Mouse (Mus musculus) Patski (cell line): ENCODE measurements at regions not wholly inside any gene's neighbourhood (a gene's known extent, or its start where the extent isn't known, plus 50 kb on each side); places are given as distances from the start of the nearest gene placed in this dataset.

Experiments used
- ATAC-seq: fragments of 100-300 bp; one replicate; pipeline ENCODE4 v1.8.0; 2021
- CTCF ChIA-PET: fragments of 350-600 bp; sonication (Branson Sonifier 250); formaldehyde crosslinking; loops from one replicate; lab custom pipeline; 2022; ENCODE audit warnings: inconsistent platforms; lab: Charles Lee
- POLR2A ChIA-PET: fragments of 350-600 bp; sonication (Branson Sonifier 250); formaldehyde crosslinking; loops from one replicate; lab custom pipeline; 2022; ENCODE audit warnings: antibody characterized with exemption, inconsistent platforms; lab: Charles Lee
- DNase-seq: peaks from one replicate; pipeline ENCODE4 v3.0.0-alpha.2; 2011; ENCODE audit warnings: low read depth, low spot score
- H3K27me3 ChIP-seq: fragments of 371-371 bp; one replicate; pipeline ENCODE4 v1.5.1; 2021
- CTCF ChIP-seq: fragments of 100-300 bp; IDR thresholded peaks from one replicate; pipeline ENCODE4 v1.5.1; 2021
- in situ Hi-C: fragments of 300-500 bp; cut with MboI; formaldehyde crosslinking; loops from 3 replicates; pipeline ENCODE4 v1.11.1; 2018; ENCODE audit warnings: low pct_unique_long_range_greater_than_20kb, mixed read lengths

GRCm38 (mm10) chr16:30827901-30828608, 228.5 kb downstream of the Fam43a start:
- TF ChIP-seq CTCF = no peak
- DNase-seq (peak; percentile 49), ATAC-seq (no peak)
- H3K27me3 ChIP-seq = no peaks in the 10 kb centered on the region
- in situ Hi-C loops = no loop called here
- POLR2A ChIA-PET = no interaction called here
- CTCF ChIA-PET = no interaction called here

- H3K27me3 ChIP-seq = no peaks in the 10 kb centered on the region
- ATAC-seq (no peak), DNase-seq (no peak)
- ChIA-PET POLR2A (interaction anchor here (0.9 kb wide), 1 partner anchor 235 kb away, joined by 3 read pairs; the partner anchor contains the start of gene Fam43a), CTCF (no interaction called here)
- in situ Hi-C loops = no loop called here
- TF ChIP-seq CTCF = no peak
These were observed 235.0 kb downstream of the Fam43a start for GRCm38 (mm10) chr16:30834561-30834960.

- H3K27me3 ChIP-seq = no peaks in the 10 kb centered on the region
- in situ Hi-C loops = no loop called here
- ChIA-PET POLR2A (interaction anchor here (0.8 to 1.2 kb wide), 4 partner anchors 9 to 236 kb away, joined by 3 read pairs; partner anchors contain the start of gene Fam43a), CTCF (no interaction called here)
- DNase-seq = no peak
- no peak for TF ChIP-seq CTCF
- no peak for ATAC-seq
These were observed 236.2 kb downstream of the Fam43a start for GRCm38 (mm10) chr16:30835678-30836077.

- no peak for DNase-seq
- ChIA-PET CTCF (no interaction called here), POLR2A (no interaction called here)
- no peaks in the 10 kb centered on the region for H3K27me3 ChIP-seq
- in situ Hi-C loops = no loop called here
- no peak for TF ChIP-seq CTCF
- no peak for ATAC-seq
These were observed 238.4 kb downstream of the Xxylt1 start for GRCm38 (mm10) chr16:30842831-30843230.

GRCm38 (mm10) chr16:30852595-30852994, 228.6 kb downstream of the Xxylt1 start:
- CTCF ChIA-PET = no interaction called here
- in situ Hi-C loops = no loop called here
- ATAC-seq (no peak), DNase-seq (no peak)
- POLR2A ChIA-PET = no interaction called here
- no peaks in the 10 kb centered on the region for H3K27me3 ChIP-seq
- TF ChIP-seq CTCF = no peak

DNA sequence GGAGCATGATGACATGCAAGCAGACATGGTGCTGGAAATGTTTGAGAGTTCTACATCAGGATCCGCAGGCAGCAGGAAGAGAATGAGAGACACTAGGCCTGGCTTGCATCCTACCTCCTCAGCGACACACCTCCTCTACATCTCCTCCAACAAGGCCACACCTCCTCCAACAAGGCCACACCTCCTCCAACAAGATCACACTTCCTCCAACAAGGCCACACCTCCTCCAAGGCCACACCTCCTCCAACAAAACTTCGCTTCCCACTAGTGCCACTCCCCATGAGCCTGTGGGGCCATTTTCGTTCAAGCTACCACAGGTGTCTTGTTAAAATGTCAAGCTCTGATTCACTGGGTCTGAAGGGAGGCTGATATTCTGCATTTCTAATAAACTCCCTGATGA, 226.5 kb downstream of the Xxylt1 start:
- DNase-seq = no peak
- POLR2A ChIA-PET = interaction anchor here (0.7 kb wide), 1 partner anchor 25 kb away, joined by 3 read pairs; no protein-coding TSS in a partner anchor
- in situ Hi-C loops = no loop called here
- H3K27me3 ChIP-seq = no peaks in the 10 kb centered on the region
- no peak for TF ChIP-seq CTCF
- no peak for ATAC-seq
- CTCF ChIA-PET = no interaction called here

- ATAC-seq (no peak), DNase-seq (no peak)
- no peaks in the 10 kb centered on the region for H3K27me3 ChIP-seq
- no peak for TF ChIP-seq CTCF
- POLR2A ChIA-PET = no interaction called here
- in situ Hi-C loops = no loop called here
- CTCF ChIA-PET = no interaction called here
These were observed 223.6 kb downstream of the Xxylt1 start for GRCm38 (mm10) chr16:30857656-30858055.

DNA sequence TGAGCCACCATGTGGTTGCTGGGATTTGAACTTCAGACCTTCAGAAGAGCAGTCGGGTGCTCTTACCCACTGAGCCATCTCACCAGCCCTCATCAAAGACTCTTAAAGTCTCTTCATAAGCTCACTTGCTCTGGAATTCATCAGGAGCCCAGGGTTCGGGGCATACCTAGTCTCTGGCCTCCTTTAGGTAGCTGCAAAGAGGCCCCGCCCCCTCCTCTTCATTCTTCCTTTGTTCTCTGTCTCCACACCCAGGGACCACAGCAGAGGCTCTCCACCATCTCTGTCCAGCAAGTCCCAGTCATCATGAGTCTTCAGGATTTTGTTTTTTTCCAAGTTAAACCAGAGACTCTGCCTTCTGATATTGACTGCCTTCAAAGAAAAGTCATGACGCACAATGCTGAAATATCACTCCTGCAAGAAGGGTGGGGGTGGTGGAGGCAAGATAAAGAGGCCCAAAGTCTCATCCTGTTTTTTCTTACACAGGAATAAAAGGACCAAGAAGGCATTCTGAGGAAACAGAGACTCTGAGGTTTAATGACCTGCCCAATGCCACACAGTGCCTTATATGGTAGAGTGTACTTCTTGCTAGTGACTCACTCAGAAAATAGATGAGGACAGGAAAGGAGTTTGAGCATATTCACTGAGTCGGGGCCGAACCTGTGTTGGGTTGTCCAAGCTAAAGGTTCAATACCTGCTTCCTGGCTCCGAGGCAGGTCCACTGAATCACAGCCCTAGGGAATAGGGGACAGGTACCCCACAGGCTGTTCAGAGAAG, 211.9 kb downstream of the Xxylt1 start:
- POLR2A ChIA-PET = no interaction called here

GRCm38 (mm10) chr16:30870110-30870509, 211.1 kb downstream of the Xxylt1 start:
- in situ Hi-C loops = no loop called here
- no peak for DNase-seq
- ChIA-PET CTCF (interaction anchor here (1.2 kb wide), 2 partner anchors 80 to 268 kb away, joined by 3 read pairs; no protein-coding TSS in a partner anchor), POLR2A (no interaction called here)
- no peak for TF ChIP-seq CTCF
- H3K27me3 ChIP-seq = no peaks in the 10 kb centered on the region
- no peak for ATAC-seq

More for the DNA sequence above, 211.9 kb downstream of the Xxylt1 start:
- in situ Hi-C loops = no loop called here
- CTCF ChIA-PET = no interaction called here
- no peaks in the 10 kb centered on the region for H3K27me3 ChIP-seq
- no peak for TF ChIP-seq CTCF
- ATAC-seq (no peak), DNase-seq (no peak)

DNA sequence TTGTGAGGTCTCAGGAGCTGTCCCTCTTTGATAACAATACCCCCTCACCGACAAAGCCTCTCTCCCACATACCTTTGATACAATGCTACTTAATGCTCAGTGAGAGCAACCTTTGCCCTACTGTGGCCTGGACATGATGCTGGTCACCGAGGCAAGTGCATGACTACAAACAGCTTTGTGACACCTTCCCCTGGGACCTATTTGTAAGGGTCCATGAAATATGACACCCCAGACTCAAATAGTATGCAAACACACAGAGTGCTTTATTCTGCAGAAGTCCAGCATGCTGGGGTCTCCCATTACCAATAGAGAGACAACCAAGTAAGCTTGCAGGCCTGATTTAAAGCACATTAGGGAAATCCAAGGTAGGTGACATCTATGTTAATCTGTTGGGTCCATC, 210.6 kb downstream of the Xxylt1 start:
- POLR2A ChIA-PET = no interaction called here
- in situ Hi-C loops = no loop called here

DNA sequence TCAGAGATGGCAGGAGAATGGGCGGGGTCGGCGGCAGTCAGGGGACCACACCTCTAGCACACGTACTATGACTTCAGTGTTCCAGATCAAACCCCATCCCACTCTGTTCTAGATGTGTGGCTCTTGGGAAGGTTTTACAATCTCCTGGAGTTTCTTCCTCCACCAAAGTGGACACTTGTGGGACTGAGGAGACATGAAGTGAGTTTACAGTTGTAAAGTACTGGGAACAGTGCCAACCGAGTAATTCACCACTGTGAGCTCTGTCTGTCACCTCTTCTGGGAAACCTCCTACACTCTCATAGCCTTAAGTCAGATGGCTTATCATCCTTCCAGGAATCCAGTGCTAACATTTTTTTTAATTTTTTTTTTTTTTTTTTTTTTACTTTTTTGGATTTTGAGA, 209.1 kb downstream of the Xxylt1 start:
- ChIA-PET CTCF (interaction anchor here (1.1 to 1.5 kb wide), 3 partner anchors 49 to 72 kb away, joined by 3 read pairs; no protein-coding TSS in a partner anchor), POLR2A (interaction anchor here (0.6 to 1.1 kb wide), 3 partner anchors 66 to 186 kb away, joined by 5 to 12 read pairs (median 7); no protein-coding TSS in a partner anchor)
- ATAC-seq (no peak), DNase-seq (no peak)
- H3K27me3 ChIP-seq = no peaks in the 10 kb centered on the region
- in situ Hi-C loops = no loop called here
- no peak for TF ChIP-seq CTCF

More for the DNA sequence above, 210.6 kb downstream of the Xxylt1 start:
- DNase-seq (no peak), ATAC-seq (no peak)
- H3K27me3 ChIP-seq = no peaks in the 10 kb centered on the region
- no peak for TF ChIP-seq CTCF
- CTCF ChIA-PET = interaction anchor here (1.2 kb wide), 2 partner anchors 81 to 269 kb away, joined by 3 read pairs; no protein-coding TSS in a partner anchor
